Mouse (Mus musculus): ENCODE results near the gene Slc9a9.

DNA sequence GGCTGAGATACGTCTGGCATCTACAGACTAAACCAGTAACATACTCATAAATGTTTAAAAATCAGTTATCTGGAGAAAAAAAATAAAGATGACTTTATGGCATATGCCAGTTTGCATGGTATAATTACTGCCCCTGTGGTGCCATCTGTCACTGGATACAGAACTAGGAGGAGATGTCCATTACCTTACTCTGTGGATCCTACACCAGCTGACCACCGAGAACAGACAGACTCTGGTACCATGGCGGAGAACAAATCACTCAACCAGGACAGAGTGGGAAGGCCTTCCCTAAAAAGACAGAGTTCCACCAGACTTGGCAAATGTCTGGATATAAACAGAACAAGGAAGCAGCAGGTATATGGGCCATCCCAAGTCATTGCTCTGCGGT, 519.5 kb downstream of the Slc9a9 start:
- TF ChIP-seq CTCF (IDR thresholded peaks at IDR 0.05; ENCODE audit: borderline replicate concordance, extremely low read depth, insufficient read depth, insufficient read length) (no peak), POLR2A (IDR thresholded peaks at IDR 0.05; ENCODE audit: borderline replicate concordance, extremely low read depth, insufficient read depth, insufficient read length, poor library complexity, severe bottlenecking) (no peak)
